Comparison of ENCODE assay signal across 16 mouse cellular contexts in the genomic region with DNA sequence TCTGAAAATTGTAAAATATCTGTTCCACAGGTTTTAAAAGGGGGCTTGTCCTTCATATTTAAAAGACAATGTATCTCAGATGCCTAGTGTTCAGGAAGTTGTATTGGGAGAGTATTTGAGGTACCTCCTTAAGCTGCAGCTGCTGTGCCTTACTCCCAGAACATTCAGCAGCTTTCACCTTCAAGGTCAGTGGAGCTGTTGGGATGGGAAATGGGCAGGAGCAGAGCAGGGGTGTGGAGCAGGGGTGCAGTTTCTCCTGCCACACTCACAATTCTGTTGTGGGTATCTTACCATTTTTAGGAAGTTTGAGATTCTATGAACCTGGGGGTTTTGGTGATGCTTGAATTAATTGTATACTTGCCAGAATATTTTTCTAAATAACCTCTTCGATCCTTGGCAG. TPM values are rescaled to one million over a fixed set of nuclear protein-coding genes. Genes with fewer than 3 reads are reported as not detected.
"Had no signal": no experiment of that assay in that cellular context is flagged by ENCODE, and none has a peak within 500 bp of the region (broad histone marks: within the 10 kb centered on the region; RNA-seq: fewer than 3 reads in every experiment).

No protein-coding gene starts in this region.

- H3K9me3 ChIP-seq: stomach, embryonic 15.5 days had no signal

- H3K9ac ChIP-seq: liver, postnatal 0 days; lung, embryonic 14.5 days; midbrain, embryonic 13.5 days; midbrain, embryonic 15.5 days; neural tube, embryonic 12.5 days; stomach, embryonic 15.5 days had no signal

- H3K4me1 ChIP-seq: midbrain, embryonic 13.5 days; midbrain, embryonic 15.5 days; neural tube, embryonic 12.5 days; stomach, embryonic 15.5 days had no signal

- DNase-seq: liver, postnatal 0 days; lung, embryonic 14.5 days; lung, postnatal 10 days; lung, postnatal 4 days; right cerebral cortex, postnatal 14 days; thymus, adult 2 months; thymus, postnatal 25 days; thymus, postnatal 4 days had no signal

- H3K36me3 ChIP-seq: midbrain, embryonic 13.5 days; neural tube, embryonic 12.5 days; stomach, embryonic 15.5 days had no signal

- H3K27ac ChIP-seq: midbrain, embryonic 13.5 days; midbrain, embryonic 15.5 days; neural tube, embryonic 12.5 days; stomach, embryonic 15.5 days; stomach, postnatal 0 days had no signal

- H3K4me3 ChIP-seq: midbrain, embryonic 13.5 days; midbrain, embryonic 15.5 days; neural tube, embryonic 12.5 days; stomach, embryonic 15.5 days had no signal

RNA-seq across cellular contexts. Expression of a gene that starts 28.3 kb away (rescaled TPM):
- total RNA-seq: midbrain, postnatal 0 days had no signal

RNA-seq across cellular contexts. Expression of a gene that starts 46.1 kb away (rescaled TPM):
- total RNA-seq: midbrain, postnatal 0 days; monocyte, adult 5-6 weeks; neutrophil, adult 5-6 weeks had no signal
